24 mouse cellular contexts compared by ENCODE assay signal in the genomic region with DNA sequence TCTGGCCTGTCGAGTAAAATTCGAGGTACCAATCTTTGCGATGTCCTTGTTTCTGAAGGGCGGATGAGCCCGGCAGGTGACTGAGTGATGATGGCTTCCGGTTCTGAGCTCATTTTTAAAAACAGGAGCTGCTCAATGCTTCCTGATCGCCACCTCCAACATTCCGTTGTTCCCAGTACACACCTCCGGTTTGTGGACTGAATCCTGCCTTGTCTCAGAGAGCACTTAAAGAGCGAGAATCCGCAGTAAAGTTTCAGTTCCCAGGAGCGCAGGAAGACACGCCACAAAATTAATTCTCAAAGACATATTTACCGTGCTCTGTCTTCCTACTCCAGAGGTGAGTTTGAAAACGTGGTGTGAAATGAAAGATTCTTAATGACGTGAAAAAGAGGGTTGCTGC.
A peak's percentile ranks its signal among the peaks of the same experiment; 100 is the strongest.
DNase-seq lines count a peak whose midpoint lies in the region; ATAC-seq and TF ChIP-seq lines count a peak whose summit lies in the region.
"Had no signal": no experiment of that assay in that cellular context is flagged by ENCODE, and none has a peak within 500 bp of the region (broad histone marks: within the 10 kb centered on the region; RNA-seq: fewer than 3 reads in every experiment).

No protein-coding gene starts in this region.

- no peak for TF ChIP-seq EP300 in liver, postnatal 0 days (IDR thresholded peaks at IDR 0.05; ENCODE audit: low read depth)

- no peaks in the 10 kb centered on the region for H3K36me3 ChIP-seq in liver, postnatal 0 days (replicated peaks; ENCODE audit: insufficient read depth, low read length)
- no peaks in the 10 kb centered on the region for H3K36me3 ChIP-seq in liver, embryonic 11.5 days (ENCODE audit: control insufficient read depth, insufficient read depth, low read length)
- H3K36me3 ChIP-seq in neural tube, embryonic 15.5 days, result no peaks in the 10 kb centered on the region
- H3K36me3 ChIP-seq in stomach, embryonic 14.5 days (ENCODE audit: control insufficient read depth, insufficient read depth, low read length), result no peaks in the 10 kb centered on the region
- H3K36me3 ChIP-seq: embryonic facial prominence, embryonic 15.5 days; hindbrain, embryonic 12.5 days; liver, embryonic 12.5 days had no signal

- no peak for DNase-seq in liver, postnatal 0 days
- no peak for DNase-seq in liver, embryonic 11.5 days (ENCODE audit: low spot score)
- no peak for DNase-seq in neural tube, embryonic 10.5 days (ENCODE audit: extremely low spot score, low spot score)
- no peak for DNase-seq in urinary bladder, adult 18-20 months (ENCODE audit: low spot score in 2 of 2)
- DNase-seq in ovary, postnatal 14 days (ENCODE audit: low spot score), result no peak
- DNase-seq: adrenal gland, postnatal 36 days; cerebellum, adult 9-11 months; gastrocnemius, postnatal 14 days; heart, adult 11 months; kidney, adult 8-10 months; kidney, postnatal 10 days; lung, adult 2 months; midbrain, embryonic 14.5 days; thymus, postnatal 25 days had no signal

- H3K27ac ChIP-seq in liver, postnatal 0 days (ENCODE audit: low read depth), result no peak overlapping the region
- H3K27ac ChIP-seq in liver, embryonic 11.5 days (ENCODE audit: low read depth, low read length), result no peak overlapping the region
- no peak overlapping the region for H3K27ac ChIP-seq in neural tube, embryonic 15.5 days (replicated peaks)
- H3K27ac ChIP-seq in stomach, embryonic 14.5 days (ENCODE audit: low read length), result peak overlapping the region; percentile 15; the same call in 1 of the 2 replicates
- H3K27ac ChIP-seq: embryonic facial prominence, embryonic 15.5 days; hindbrain, embryonic 12.5 days; left cerebral cortex, adult 2 months; liver, embryonic 12.5 days had no signal

- no peak for ATAC-seq in liver, postnatal 0 days
- ATAC-seq in liver, embryonic 11.5 days (replicated peaks; ENCODE audit: low FRiP score), result no peak
- ATAC-seq in neural tube, embryonic 15.5 days (ENCODE audit: low FRiP score), result no peak
- ATAC-seq in stomach, embryonic 14.5 days (ENCODE audit: insufficient number of reproducible peaks, insufficient read depth, low FRiP score, low read depth), result no peak
- ATAC-seq: CD4-positive, CD25-positive, alpha-beta regulatory T cell, adult 4 months; forebrain, embryonic 14.5 days; liver, embryonic 12.5 days had no signal

- no peaks in the 10 kb centered on the region for H3K27me3 ChIP-seq in liver, postnatal 0 days (ENCODE audit: insufficient read depth, low read length)
- H3K27me3 ChIP-seq in liver, embryonic 11.5 days (replicated peaks; ENCODE audit: control insufficient read depth, insufficient read depth, low read length), result no peaks in the 10 kb centered on the region
- no peaks in the 10 kb centered on the region for H3K27me3 ChIP-seq in neural tube, embryonic 15.5 days (replicated peaks)
- H3K27me3 ChIP-seq in stomach, embryonic 14.5 days (ENCODE audit: control insufficient read depth, insufficient read depth, low read length), result no peaks in the 10 kb centered on the region
- H3K27me3 ChIP-seq: embryonic facial prominence, embryonic 15.5 days; hindbrain, embryonic 12.5 days; liver, embryonic 12.5 days; megakaryocyte, embryonic 14.5 days had no signal

- 0 out of 2 replicates have a peak overlapping the region, but pooled peaks have one; percentile 2 for H3K4me2 ChIP-seq in liver, postnatal 0 days (ENCODE audit: low read depth, low read length)
- no peak overlapping the region for H3K4me2 ChIP-seq in liver, embryonic 11.5 days
- peak overlapping the region; percentile 15 for H3K4me2 ChIP-seq in neural tube, embryonic 15.5 days
- no peak overlapping the region; the same call in 1 of the 2 replicates for H3K4me2 ChIP-seq in stomach, embryonic 14.5 days (replicated peaks; ENCODE audit: low read depth, low read length)
- H3K4me2 ChIP-seq: embryonic facial prominence, embryonic 15.5 days; hindbrain, embryonic 12.5 days; liver, embryonic 12.5 days had no signal

- H3K4me3 ChIP-seq in liver, postnatal 0 days (ENCODE audit: low read depth, low read length), result no peak overlapping the region
- no peak overlapping the region for H3K4me3 ChIP-seq in liver, embryonic 11.5 days (ENCODE audit: low read depth, low read length)
- no peak overlapping the region for H3K4me3 ChIP-seq in neural tube, embryonic 15.5 days (replicated peaks)
- H3K4me3 ChIP-seq in stomach, embryonic 14.5 days (ENCODE audit: low read depth, low read length), result no peak overlapping the region
- H3K4me3 ChIP-seq: embryonic facial prominence, embryonic 15.5 days; hindbrain, embryonic 12.5 days; left cerebral cortex, adult 2 months; liver, embryonic 12.5 days; megakaryocyte, embryonic 14.5 days; myocyte had no signal

- H3K4me1 ChIP-seq in liver, postnatal 0 days (ENCODE audit: insufficient read depth), result no peaks in the 10 kb centered on the region
- no peaks in the 10 kb centered on the region for H3K4me1 ChIP-seq in liver, embryonic 11.5 days (replicated peaks; ENCODE audit: control insufficient read depth, insufficient read depth, low read length)
- H3K4me1 ChIP-seq in neural tube, embryonic 15.5 days, result peaks cover 8% of the 10 kb centered on the region
- peaks cover 5% of the 10 kb centered on the region; the same call in 1 of the 2 replicates for H3K4me1 ChIP-seq in stomach, embryonic 14.5 days (ENCODE audit: control insufficient read depth, insufficient read depth, low read length)
- H3K4me1 ChIP-seq: embryonic facial prominence, embryonic 15.5 days; hindbrain, embryonic 12.5 days; liver, embryonic 12.5 days; megakaryocyte, embryonic 14.5 days had no signal

- no peak for TF ChIP-seq CTCF in liver, postnatal 0 days (IDR thresholded peaks at IDR 0.05; ENCODE audit: low read depth)

- no peaks in the 10 kb centered on the region for H3K9me3 ChIP-seq in liver, postnatal 0 days (ENCODE audit: low read length)
- no peaks in the 10 kb centered on the region for H3K9me3 ChIP-seq in liver, embryonic 11.5 days (ENCODE audit: control insufficient read depth, low read length)
- H3K9me3 ChIP-seq in neural tube, embryonic 15.5 days (replicated peaks), result no peaks in the 10 kb centered on the region
- no peaks in the 10 kb centered on the region for H3K9me3 ChIP-seq in stomach, embryonic 14.5 days (ENCODE audit: control insufficient read depth, low read depth, low read length)
- H3K9me3 ChIP-seq: embryonic facial prominence, embryonic 15.5 days; hindbrain, embryonic 12.5 days; liver, embryonic 12.5 days had no signal

- H3K9ac ChIP-seq in liver, postnatal 0 days (replicated peaks), result no peak overlapping the region
- H3K9ac ChIP-seq in liver, embryonic 11.5 days (ENCODE audit: low read depth, low read length), result no peak overlapping the region
- no peak overlapping the region for H3K9ac ChIP-seq in neural tube, embryonic 15.5 days (replicated peaks)
- no peak overlapping the region for H3K9ac ChIP-seq in stomach, embryonic 14.5 days (replicated peaks; ENCODE audit: low read depth, low read length)
- H3K9ac ChIP-seq: embryonic facial prominence, embryonic 15.5 days; hindbrain, embryonic 12.5 days; liver, embryonic 12.5 days had no signal

- 75% methylated on average over 16 of the region's 16 CpGs for WGBS in liver, postnatal 0 days (ENCODE audit: insufficient replicate concordance)
- WGBS in liver, embryonic 11.5 days, result 79% methylated on average over 16 of the region's 16 CpGs
- WGBS in neural tube, embryonic 15.5 days, result 66% methylated on average over 16 of the region's 16 CpGs
- 65% methylated on average over 16 of the region's 16 CpGs for WGBS in stomach, embryonic 14.5 days

Comparison
In these comparisons a context has a peak if more than half of its experiments do, and no peak if none do; other contexts are left out.
1. H3K4me2 ChIP-seq: peak in liver, postnatal 0 days (single experiment) and neural tube, embryonic 15.5 days (single experiment); none in liver, embryonic 11.5 days (single experiment) and stomach, embryonic 14.5 days (single experiment).